Mouse (Mus musculus): ENCODE measurements at regions not wholly inside any gene's neighbourhood (a gene's known extent, or its start where the extent isn't known, plus 50 kb on each side); places are given as distances from the start of the nearest gene placed in this dataset.

DNA sequence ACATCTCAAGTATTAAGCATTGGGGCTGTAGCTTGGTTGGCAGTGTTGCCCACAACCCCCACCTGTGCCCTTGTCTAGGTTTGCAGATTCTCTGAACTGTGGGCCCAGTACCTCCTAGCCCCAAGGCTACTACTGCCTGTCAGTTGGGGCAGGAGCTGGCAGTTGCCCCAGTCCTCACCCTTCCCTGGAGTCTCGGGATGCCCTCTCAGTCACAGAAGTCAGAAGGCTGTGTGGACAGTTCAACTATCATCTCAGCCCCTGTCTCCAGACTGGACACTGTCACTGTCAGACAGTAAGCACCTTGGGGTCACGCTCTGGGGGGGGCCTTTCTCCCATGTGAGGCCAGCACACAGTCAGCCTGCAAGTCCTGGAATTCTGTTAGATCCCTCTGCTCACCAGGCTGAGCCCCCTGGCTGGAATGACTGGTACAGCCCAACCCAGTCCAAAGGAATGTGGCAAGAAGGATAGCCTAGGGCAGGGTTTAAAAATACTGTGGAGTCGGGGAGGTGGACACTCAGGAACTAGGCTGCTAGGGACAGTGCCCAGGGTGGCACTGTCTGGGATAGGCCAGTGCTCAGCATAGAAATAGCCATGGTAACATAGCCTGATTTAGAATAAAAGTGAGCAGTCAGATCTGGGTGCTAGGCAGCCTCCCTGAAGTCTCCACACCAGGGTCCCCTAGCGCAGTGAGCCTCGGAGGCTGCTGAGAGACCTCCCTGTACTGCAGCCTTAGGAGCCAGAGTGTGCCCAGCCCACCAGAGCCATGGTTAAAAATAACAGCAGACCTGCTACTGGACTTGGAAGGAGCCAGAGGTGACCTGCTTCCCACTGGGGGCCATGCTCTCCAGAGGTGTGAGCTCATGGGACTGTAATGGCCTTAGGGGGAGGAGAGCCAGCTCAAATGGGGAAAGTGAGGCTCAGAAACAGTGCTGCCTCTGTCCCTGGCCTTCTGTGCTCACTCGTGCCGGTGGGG lies 83.1 kb upstream of the Ptpn1 start:
- in situ Hi-C loops (cut with MboI): no loop called here

- in situ Hi-C loops (cut with MboI): no loop called here
These were observed 84.4 kb upstream of the Ptpn1 start for GRCm38 (mm10) chr2:167847281-167848077.

GRCm38 (mm10) chr2:167845370-167845769 lies 86.5 kb upstream of the Ptpn1 start:
- in situ Hi-C loops (cut with MboI): no loop called here

GRCm38 (mm10) chr2:167844556-167844955 lies 87.3 kb upstream of the Ptpn1 start:
- in situ Hi-C loops (cut with MboI): no loop called here

DNA sequence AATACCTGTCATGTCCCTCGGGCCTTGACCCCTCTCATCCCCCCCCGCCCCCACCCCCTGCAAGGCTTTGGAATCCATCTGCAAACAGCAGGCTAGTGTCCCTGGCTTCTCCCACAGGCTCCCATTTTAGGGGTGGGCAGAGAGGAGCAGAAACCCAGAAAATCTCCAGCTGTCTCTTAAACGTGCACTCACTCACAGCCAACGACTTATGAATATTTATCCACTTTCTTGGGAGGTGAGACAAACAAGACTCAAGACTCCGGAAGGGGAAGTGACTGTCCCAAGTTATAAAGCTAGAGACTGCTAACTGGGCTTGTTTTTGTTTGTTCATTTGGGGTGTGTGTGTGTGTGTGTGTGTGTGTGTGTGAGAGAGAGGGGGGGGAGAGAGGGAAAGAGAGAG lies 87.9 kb upstream of the Ptpn1 start:
- in situ Hi-C loops (cut with MboI): no loop called here

DNA sequence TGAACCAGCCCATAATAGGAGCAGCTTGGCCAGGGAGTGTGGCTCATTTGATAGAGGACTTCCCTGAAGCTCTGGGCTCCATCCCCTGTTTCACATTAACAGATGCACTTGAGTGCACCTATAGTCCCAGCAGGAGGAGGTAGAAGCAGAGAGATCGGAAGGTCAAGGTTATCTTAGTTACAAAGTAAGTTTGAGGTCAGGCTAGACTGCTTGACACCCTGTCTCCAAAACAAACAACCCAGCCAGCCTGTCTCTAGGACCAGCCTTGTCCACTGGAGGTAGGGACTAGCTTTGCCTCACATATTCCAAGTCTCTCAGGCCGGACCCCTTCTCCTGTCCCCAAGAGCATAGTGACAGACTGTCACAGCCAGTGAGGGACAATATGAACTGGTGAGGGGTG lies 88.9 kb upstream of the Ptpn1 start:
- in situ Hi-C loops (cut with MboI): no loop called here

- in situ Hi-C loops (cut with MboI): no loop called here
These were observed 89.4 kb upstream of the Ptpn1 start for GRCm38 (mm10) chr2:167842473-167842872.

GRCm38 (mm10) chr2:167841339-167842240 lies 90.3 kb upstream of the Ptpn1 start:
- in situ Hi-C loops (cut with MboI): no loop called here

DNA sequence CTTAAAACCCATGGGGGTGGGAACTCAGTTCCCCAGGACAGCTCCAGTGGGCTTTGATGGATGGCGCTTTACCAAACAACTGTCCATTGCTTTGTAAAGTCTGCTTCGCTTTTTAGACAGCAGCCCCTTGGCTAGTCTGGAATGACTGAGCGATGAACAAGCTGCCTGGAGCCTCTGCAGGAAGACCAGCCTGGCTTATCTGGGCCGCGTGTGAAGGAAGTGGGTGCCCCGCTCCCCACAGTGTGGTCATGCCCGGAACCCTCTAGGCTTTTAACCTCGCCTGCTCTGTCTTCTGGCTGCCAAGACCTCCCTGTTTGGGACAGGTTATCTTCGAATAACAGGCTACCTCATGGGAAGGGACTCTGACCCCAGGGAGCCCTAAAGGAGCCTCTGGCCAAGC lies 91.5 kb upstream of the Ptpn1 start:
- in situ Hi-C loops (cut with MboI): no loop called here

GRCm38 (mm10) chr2:167839324-167839981 lies 92.4 kb upstream of the Ptpn1 start:
- in situ Hi-C loops (cut with MboI): no loop called here

- in situ Hi-C loops (cut with MboI): no loop called here
These were observed 94.3 kb upstream of the Ptpn1 start for GRCm38 (mm10) chr2:167837596-167837995.

DNA sequence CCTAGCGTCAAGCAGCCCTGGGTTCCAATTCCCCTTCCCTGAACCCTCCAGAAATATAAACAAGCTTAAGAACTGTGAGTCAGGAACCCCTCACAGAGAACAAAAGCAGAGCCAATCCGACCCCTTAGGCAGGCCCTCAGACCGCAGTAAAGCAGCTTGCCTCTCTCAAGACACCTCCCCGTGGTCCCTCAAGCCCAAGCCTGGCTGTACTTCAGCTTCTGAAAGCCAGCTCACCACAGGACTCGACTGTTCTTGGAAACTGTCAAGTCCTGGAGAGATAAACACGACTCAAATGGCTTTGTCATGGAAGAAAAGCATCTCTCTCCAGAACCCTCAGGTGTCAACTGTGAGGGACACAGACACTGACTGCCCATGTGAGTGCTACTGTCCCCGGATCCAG lies 95.2 kb upstream of the Ptpn1 start:
- in situ Hi-C loops (cut with MboI): no loop called here

DNA sequence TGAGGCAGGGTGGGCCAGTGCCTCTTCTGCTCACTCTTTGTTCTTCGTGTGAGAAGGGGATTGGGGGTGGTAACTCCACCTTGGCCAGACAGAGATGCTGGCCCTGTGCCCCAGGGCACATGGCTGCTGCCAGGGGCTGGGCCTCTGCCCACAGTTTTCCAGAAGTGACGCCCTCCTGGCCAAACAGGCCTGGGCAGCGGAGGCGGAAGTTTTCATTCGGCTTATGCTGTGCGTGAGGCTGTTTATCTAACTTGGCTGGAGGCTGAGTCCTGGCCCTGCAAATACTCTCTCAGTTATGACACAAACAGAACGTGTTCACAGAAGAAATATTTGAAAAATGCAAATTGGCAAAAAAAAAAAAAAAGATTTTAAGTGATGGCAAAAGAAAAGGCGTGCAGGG lies 97.3 kb upstream of the Ptpn1 start:
- in situ Hi-C loops (cut with MboI): no loop called here

- in situ Hi-C loops (cut with MboI): no loop called here
These were observed 98.4 kb upstream of the Ptpn1 start for GRCm38 (mm10) chr2:167833290-167833953.

DNA sequence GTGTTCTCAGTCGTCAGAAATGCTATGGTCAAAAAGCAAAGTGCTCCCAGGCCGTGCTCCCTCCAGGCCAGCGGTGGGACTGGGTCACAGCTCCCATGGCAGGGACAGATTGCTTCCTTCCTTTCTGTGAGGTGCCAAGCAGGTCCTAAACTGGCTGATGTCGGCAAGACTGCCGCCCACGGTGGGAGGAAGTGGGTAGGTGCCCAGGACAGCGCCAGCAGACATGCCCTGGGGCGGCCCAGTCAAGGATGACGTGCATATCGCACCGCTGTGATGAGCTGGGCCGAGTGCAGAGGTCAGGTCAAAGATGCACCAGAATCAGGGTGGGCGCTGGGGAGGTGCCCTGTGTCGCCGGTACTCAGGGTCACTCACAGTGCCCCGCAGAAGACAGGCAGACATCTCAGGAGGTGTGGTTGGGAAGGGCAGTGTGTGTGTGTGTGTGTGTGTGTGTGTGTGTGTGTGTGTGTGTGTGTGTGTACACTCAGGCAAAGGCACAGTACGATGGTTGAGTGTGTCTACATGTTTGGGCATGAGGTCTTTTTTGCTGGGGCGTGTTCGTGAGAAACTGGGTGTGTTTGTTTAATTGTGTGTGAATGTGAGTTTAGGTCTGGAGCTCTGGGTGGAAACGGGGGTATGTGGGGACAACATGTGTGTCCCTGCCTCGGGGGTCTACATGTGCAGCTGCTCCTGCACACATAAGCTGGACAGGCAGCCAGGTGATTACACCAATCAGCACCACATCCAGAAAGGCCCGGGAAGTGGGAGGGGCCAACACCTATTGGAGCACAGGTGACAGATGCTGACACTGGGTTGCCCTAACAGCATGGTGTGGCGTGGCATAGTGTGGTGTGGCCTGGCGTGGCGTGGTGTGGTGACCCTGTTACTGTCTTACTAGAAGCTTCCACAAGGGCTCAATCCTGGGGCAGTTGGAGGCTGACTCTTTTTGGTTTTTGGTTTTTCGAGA lies 100.5 kb upstream of the Ptpn1 start:
- in situ Hi-C loops (cut with MboI): no loop called here

GRCm38 (mm10) chr2:167828258-167828657 lies 103.6 kb upstream of the Ptpn1 start:
- in situ Hi-C loops (cut with MboI): no loop called here

DNA sequence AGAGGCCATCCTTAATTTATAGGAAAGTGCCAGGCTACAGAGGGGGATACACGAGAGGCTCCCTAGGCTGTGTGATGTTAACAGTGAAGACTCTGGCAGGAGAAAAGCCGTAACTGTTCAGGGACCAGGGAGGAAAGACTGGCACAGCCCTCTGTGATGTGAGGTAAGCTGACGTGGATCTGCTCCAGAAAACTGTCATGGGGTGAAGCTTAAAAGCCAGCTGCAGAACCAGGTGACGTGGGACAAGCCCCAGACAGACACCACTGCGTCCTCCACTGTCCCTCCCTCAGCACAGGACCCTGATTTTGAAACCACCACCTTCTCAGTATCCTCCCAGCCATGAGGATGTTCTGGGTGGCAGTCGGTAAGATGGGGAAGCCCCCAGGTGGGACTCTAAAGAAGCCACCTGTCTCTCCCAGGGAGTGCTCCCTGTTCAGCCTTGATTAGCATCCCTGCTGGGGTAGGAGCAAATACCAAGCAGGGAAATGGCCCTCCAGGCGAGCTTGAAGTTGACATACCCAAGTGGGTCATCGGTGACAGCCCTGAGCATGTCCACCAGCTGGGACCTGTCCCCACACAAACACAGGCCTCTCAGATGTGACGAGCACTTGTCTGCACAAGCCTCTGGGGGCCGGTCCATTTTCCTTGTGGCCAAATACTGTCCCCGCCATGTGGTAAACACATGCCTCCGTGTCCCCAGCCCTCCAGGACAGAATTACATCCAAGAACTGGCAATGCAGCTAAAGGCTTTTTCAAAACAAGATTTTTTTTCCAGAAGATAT lies 104.7 kb upstream of the Ptpn1 start:
- in situ Hi-C loops (cut with MboI): no loop called here

GRCm38 (mm10) chr2:167823513-167823912 lies 108.3 kb upstream of the Ptpn1 start:
- in situ Hi-C loops (cut with MboI): no loop called here

DNA sequence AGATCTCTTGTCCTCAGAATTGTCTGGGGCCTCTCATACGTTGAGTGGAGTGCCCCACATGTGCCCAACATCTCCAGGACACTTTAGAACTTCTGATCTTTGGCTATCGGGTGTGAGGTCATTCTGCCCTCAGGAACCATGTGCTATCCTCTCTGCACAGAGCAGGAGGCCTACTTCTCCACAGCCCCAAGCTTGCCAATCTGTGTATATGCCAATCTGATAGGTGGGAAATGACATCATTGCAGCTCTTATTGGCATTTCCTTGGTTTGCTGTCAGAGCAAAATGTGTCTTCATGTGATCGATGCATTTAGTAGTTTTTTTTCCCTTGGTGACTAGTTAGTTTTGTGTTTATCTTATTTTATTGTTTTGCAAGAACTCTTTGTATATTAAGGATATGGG lies 108.8 kb upstream of the Ptpn1 start:
- in situ Hi-C loops (cut with MboI): no loop called here
